Mouse (Mus musculus) hindbrain, embryonic 16.5 days (tissue): Measurements from ENCODE around the gene Olfr1417. TPM values are rescaled to one million over a fixed set of nuclear protein-coding genes. Genes with fewer than 3 reads are reported as not detected.
A peak's percentile ranks its signal among the peaks of the same experiment; 100 is the strongest.

Experiments used
- ATAC-seq: fragments of 200-750 bp; cut with Nextera tagmentation; 2 replicates; pipeline ENCODE4 v1.8.0; 2017; ENCODE audit warnings: moderate TSS enrichment, moderate library complexity
- H3K27ac ChIP-seq: fragments of 300-500 bp; sonication (generic); 2 replicates; pipeline ENCODE4 v1.5.1; 2014; ENCODE audit warnings: low read depth, mild to moderate bottlenecking, control low read depth, low read length, moderate library complexity
- H3K27me3 ChIP-seq: fragments of 300-500 bp; sonication (generic); replicated peaks from 2 replicates; pipeline ENCODE4 v1.6.1; 2014; ENCODE audit warnings: low read length; ENCODE audit not compliant: control insufficient read depth, insufficient read depth
- H3K36me3 ChIP-seq: fragments of 300-500 bp; sonication (generic); 2 replicates; pipeline ENCODE4 v1.6.1; 2014; ENCODE audit warnings: mild to moderate bottlenecking, low read length, moderate library complexity, mixed read lengths; ENCODE audit not compliant: control insufficient read depth, insufficient read depth
- H3K4me1 ChIP-seq: fragments of 300-500 bp; sonication (generic); 2 replicates; pipeline ENCODE4 v1.6.1; 2014; ENCODE audit warnings: low read depth, low read length; ENCODE audit not compliant: control insufficient read depth, insufficient read depth
- H3K4me2 ChIP-seq: fragments of 300-500 bp; sonication (generic); 2 replicates; pipeline ENCODE4 v1.6.1; 2014; ENCODE audit warnings: mild to moderate bottlenecking, low read length, control low read depth, moderate library complexity
- H3K4me3 ChIP-seq: fragments of 300-500 bp; sonication (generic); 2 replicates; pipeline ENCODE4 v1.5.1; 2014; ENCODE audit warnings: mild to moderate bottlenecking, low read length, control low read depth, moderate library complexity
- H3K9ac ChIP-seq: fragments of 300-500 bp; sonication (generic); 2 replicates; pipeline ENCODE4 v1.6.1; 2014; ENCODE audit warnings: low read depth, mild to moderate bottlenecking, control low read depth, low read length, moderate library complexity
- H3K9me3 ChIP-seq: fragments of 300-500 bp; sonication (generic); 2 replicates; pipeline ENCODE4 v1.6.1; 2014; ENCODE audit warnings: mild to moderate bottlenecking, low read length, moderate library complexity; ENCODE audit not compliant: control insufficient read depth
- WGBS: fragments of 180-500 bp; shearing (Covaris S2); extraction: QIAGEN DNeasy Blood & Tissue Kit; methylation state at CpG from one replicate; pipeline ENCODE4 v1.1.7; 2014; 5-methylcytosine and 5-hydroxymethylcytosine counted together
- polyA plus RNA-seq: library from polyadenylated mRNA; unstranded; fragments of >200 nt; fragmentation: Nextera tagmentation; extraction: Ambion mirVana; gene quantifications from 2 replicates; pipeline ENCODE4 v1.2.1, GENCODE M21; 2015

Olfr1417 gene
- polyA plus RNA-seq, 1 experiment from 2014 or later = 0.33 TPM

GRCm38 (mm10) chr19:11800531-11801315 is 38.3 kb downstream of the Olfr1417 start:
- WGBS = 78% methylated on average over 8 of the region's 8 CpGs
- no peak overlapping the region for H3K27ac ChIP-seq
- no peak overlapping the region for H3K4me3 ChIP-seq
- H3K36me3 ChIP-seq = no peaks in the 10 kb centered on the region
- ATAC-seq = no peak
- H3K9me3 ChIP-seq = no peaks in the 10 kb centered on the region
- H3K27me3 ChIP-seq = no peaks in the 10 kb centered on the region
- no peaks in the 10 kb centered on the region for H3K4me1 ChIP-seq
- no peak overlapping the region for H3K4me2 ChIP-seq
- no peak overlapping the region for H3K9ac ChIP-seq

- WGBS = 91% methylated on average over 6 of the region's 6 CpGs
- H3K4me3 ChIP-seq = no peak overlapping the region
- H3K36me3 ChIP-seq = peaks cover under 1% of the 10 kb centered on the region; the same call in 1 of the 2 replicates
- no peak overlapping the region for H3K4me2 ChIP-seq
- ATAC-seq = no peak
- H3K4me1 ChIP-seq = no peaks in the 10 kb centered on the region
- no peaks in the 10 kb centered on the region for H3K9me3 ChIP-seq
- no peak overlapping the region for H3K9ac ChIP-seq
- H3K27ac ChIP-seq = no peak overlapping the region
- H3K27me3 ChIP-seq = no peaks in the 10 kb centered on the region
Observed at GRCm38 (mm10) chr19:11794447-11794846, 44.6 kb downstream of the Olfr1417 start.

- Histone ChIP-seq H3K27me3 (no peaks in the 10 kb centered on the region), H3K27ac (no peak overlapping the region), H3K9me3 (no peaks in the 10 kb centered on the region), H3K4me3 (no peak overlapping the region), H3K4me2 (no peak overlapping the region), H3K36me3 (peaks cover 5% of the 10 kb centered on the region; the same call in 1 of the 2 replicates), H3K9ac (no peak overlapping the region), H3K4me1 (no peaks in the 10 kb centered on the region)
- ATAC-seq = no peak
- WGBS = 84% methylated on average over 2 of the region's 2 CpGs
Observed at GRCm38 (mm10) chr19:11793741-11794359, 45.2 kb downstream of the Olfr1417 start.

- Histone ChIP-seq H3K9me3 (no peaks in the 10 kb centered on the region), H3K4me1 (no peaks in the 10 kb centered on the region), H3K27me3 (no peaks in the 10 kb centered on the region), H3K4me3 (no peak overlapping the region), H3K4me2 (no peak overlapping the region), H3K36me3 (peaks cover 5% of the 10 kb centered on the region; the same call in 1 of the 2 replicates), H3K27ac (no peak overlapping the region), H3K9ac (no peak overlapping the region)
- WGBS = 69% methylated on average over 5 of the region's 5 CpGs
- no peak for ATAC-seq
Observed at GRCm38 (mm10) chr19:11791825-11792224, 47.2 kb downstream of the Olfr1417 start.

DNA sequence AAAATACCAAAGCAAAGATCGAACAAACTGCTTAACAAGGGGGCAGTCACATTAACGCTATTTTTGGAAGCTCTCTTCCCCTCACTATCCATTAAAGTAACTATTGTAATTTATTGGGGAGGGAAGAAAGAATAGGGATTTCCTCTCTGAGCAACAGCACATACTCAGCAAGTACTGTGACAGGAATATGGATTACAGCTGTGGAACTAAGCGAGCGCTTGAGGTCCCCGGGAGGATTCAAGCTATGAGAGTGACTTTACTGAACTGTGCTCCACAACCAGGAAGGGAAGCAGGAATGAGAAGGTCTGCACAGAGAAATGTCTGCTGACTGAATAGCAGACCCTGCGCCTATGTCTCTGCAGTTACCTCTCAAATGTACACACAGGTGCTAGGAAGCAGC is 50.1 kb downstream of the Olfr1417 start:
- ATAC-seq = no peak
- Histone ChIP-seq H3K4me2 (no peak overlapping the region), H3K9ac (no peak overlapping the region), H3K4me1 (no peaks in the 10 kb centered on the region), H3K4me3 (no peak overlapping the region), H3K27me3 (no peaks in the 10 kb centered on the region), H3K9me3 (no peaks in the 10 kb centered on the region), H3K27ac (no peak overlapping the region), H3K36me3 (peaks cover 10% of the 10 kb centered on the region)
- WGBS = 94% methylated on average over 6 of the region's 6 CpGs

GRCm38 (mm10) chr19:11787826-11788225 is 51.2 kb downstream of the Olfr1417 start:
- no peaks in the 10 kb centered on the region for H3K27me3 ChIP-seq
- no peak overlapping the region for H3K4me2 ChIP-seq
- 93% methylated on average over 6 of the region's 6 CpGs for WGBS
- no peak overlapping the region for H3K27ac ChIP-seq
- no peak overlapping the region for H3K9ac ChIP-seq
- no peaks in the 10 kb centered on the region for H3K4me1 ChIP-seq
- H3K4me3 ChIP-seq = no peak overlapping the region
- ATAC-seq = no peak
- H3K36me3 ChIP-seq = peaks cover 12% of the 10 kb centered on the region
- no peaks in the 10 kb centered on the region for H3K9me3 ChIP-seq

GRCm38 (mm10) chr19:11785409-11786154 is 53.4 kb downstream of the Olfr1417 start:
- Histone ChIP-seq H3K27me3 (no peaks in the 10 kb centered on the region), H3K9me3 (no peaks in the 10 kb centered on the region), H3K27ac (no peak overlapping the region), H3K9ac (no peak overlapping the region), H3K4me3 (no peak overlapping the region), H3K36me3 (peaks cover 16% of the 10 kb centered on the region), H3K4me2 (no peak overlapping the region), H3K4me1 (no peaks in the 10 kb centered on the region)
- 89% methylated on average over 14 of the region's 14 CpGs for WGBS
- no peak for ATAC-seq

GRCm38 (mm10) chr19:11777191-11777865 is 61.7 kb downstream of the Olfr1417 start:
- no peak overlapping the region for H3K27ac ChIP-seq
- H3K9ac ChIP-seq = no peak overlapping the region
- 55% methylated on average over 7 of the region's 7 CpGs for WGBS
- no peak overlapping the region for H3K4me2 ChIP-seq
- no peaks in the 10 kb centered on the region for H3K9me3 ChIP-seq
- H3K27me3 ChIP-seq = no peaks in the 10 kb centered on the region
- H3K4me1 ChIP-seq = no peaks in the 10 kb centered on the region
- peak; percentile 72; the same call in 1 of the 2 replicates for ATAC-seq
- H3K36me3 ChIP-seq = peaks cover 9% of the 10 kb centered on the region; the same call in 1 of the 2 replicates
- no peak overlapping the region for H3K4me3 ChIP-seq
